In the genomic region with DNA sequence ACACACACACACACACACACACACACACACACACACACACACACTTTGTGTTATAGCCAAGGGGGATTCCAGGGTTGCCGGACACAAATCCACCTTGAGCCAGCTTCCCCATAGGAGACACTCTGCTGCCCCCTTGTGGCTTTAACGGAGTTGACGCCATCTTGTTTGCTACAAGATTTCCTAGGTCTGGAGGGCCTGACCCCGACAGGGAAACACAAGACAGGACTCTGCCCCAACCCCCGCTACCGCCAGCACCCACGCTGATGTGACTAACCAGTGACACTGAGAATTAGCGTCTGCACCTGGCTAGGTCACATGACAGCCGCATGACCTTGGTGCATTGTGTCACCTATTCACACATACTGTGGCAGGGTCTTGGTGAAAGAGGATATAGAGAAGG, we compare ENCODE assay signal across 8 mouse cellular contexts. TPM values are rescaled to one million over a fixed set of nuclear protein-coding genes. Genes with fewer than 3 reads are reported as not detected.
DNase-seq lines count a peak whose midpoint lies in the region; TF ChIP-seq lines count a peak whose summit lies in the region.

No protein-coding gene starts in this region.

- no peak overlapping the region for H3K27ac ChIP-seq in ES-Bruce4 (ENCODE audit: insufficient read depth, low read length)

- H3K36me3 ChIP-seq in ES-Bruce4 (ENCODE audit: control insufficient read depth, insufficient read depth, low read length, poor library complexity, severe bottlenecking): no peaks in the 10 kb centered on the region

- TF ChIP-seq EP300 in ES-Bruce4 (IDR thresholded peaks at IDR 0.05; ENCODE audit: insufficient read depth, low read depth, low read length): no peak

- TF ChIP-seq POLR2A in ES-Bruce4 (IDR thresholded peaks at IDR 0.05; ENCODE audit: insufficient read depth, low read length): no peak
- TF ChIP-seq POLR2A in brain, embryonic 14.5 days (IDR thresholded peaks at IDR 0.05; ENCODE audit: borderline replicate concordance, extremely low read depth, insufficient read depth, insufficient read length, poor library complexity, severe bottlenecking): no peak

- no peak overlapping the region for H3K4me3 ChIP-seq in ES-Bruce4 (ENCODE audit: low read depth, low read length)

- H3K9me3 ChIP-seq in ES-Bruce4 (replicated peaks; ENCODE audit: control insufficient read depth, insufficient read depth, low read length, poor library complexity, severe bottlenecking): no peaks in the 10 kb centered on the region

- peak; percentile 76 for TF ChIP-seq CTCF in ES-Bruce4 (IDR thresholded peaks at IDR 0.05; ENCODE audit: low read depth, low read length)
- peak; percentile 85 for TF ChIP-seq CTCF in brain, embryonic 14.5 days (IDR thresholded peaks at IDR 0.05; ENCODE audit: borderline replicate concordance, extremely low read depth, insufficient read depth, insufficient read length)

- H3K9ac ChIP-seq in ES-Bruce4 (ENCODE audit: low read depth, poor library complexity, severe bottlenecking): 0 out of 2 replicates have a peak overlapping the region, but pooled peaks have one; percentile 32

- H3K4me1 ChIP-seq in ES-Bruce4 (ENCODE audit: control insufficient read depth, insufficient read depth, low read length): no peaks in the 10 kb centered on the region

- DNase-seq in heart, postnatal 4 days: peak; percentile 76
- no peak for DNase-seq in heart, adult 9 months (ENCODE audit: low spot score in 2 of 2)
- peak; percentile 90 for DNase-seq in brain, embryonic 14.5 days (ENCODE audit: low read depth)
- DNase-seq in forelimb bud, embryonic 11.5 days (ENCODE audit: low read depth, low spot score): peak; percentile 86
- DNase-seq in left cerebral cortex, postnatal 25 days (ENCODE audit: low spot score in 2 of 2): peak; percentile 56 to 57
- peak; percentile 49 for DNase-seq in ovary, postnatal 36 days (ENCODE audit: low spot score)
- DNase-seq in thymus, postnatal 4 days: peak; percentile 78

- H3K27me3 ChIP-seq in ES-Bruce4 (ENCODE audit: control insufficient read depth, insufficient read depth, low read length, poor library complexity, severe bottlenecking): no peaks in the 10 kb centered on the region

- intact Hi-C loops in left cerebral cortex, postnatal 25 days (cut with DNase I): loop anchor here (5.0 kb wide), 1 partner anchor 310 kb away; no protein-coding TSS in a partner anchor

RNA-seq across cellular contexts. Expression of a gene that starts 15.0 kb away (rescaled TPM):
- 10 to 100 TPM; 12.2 to 12.4 TPM for total RNA-seq in heart, postnatal 4 days (2021)
- not detected in 2 replicates for polyA plus RNA-seq in ES-Bruce4 (2011; ENCODE audit: insufficient read depth, insufficient read length, low read depth, missing spikeins)
- polyA plus RNA-seq in brain, embryonic 14.5 days (2012; rRNA removed): 8.6 and 8.9 TPM in 2 replicates
- total RNA-seq in left cerebral cortex, postnatal 25 days (2021): 1 to 10 TPM; 4.6 to 6.4 TPM

RNA-seq across cellular contexts. Expression of a gene that starts 18.7 kb away (rescaled TPM):
- not detected for total RNA-seq in heart, postnatal 4 days (2021)
- polyA plus RNA-seq in ES-Bruce4 (2011; ENCODE audit: insufficient read depth, insufficient read length, low read depth, missing spikeins): not detected in 2 replicates
- not detected in 2 replicates for polyA plus RNA-seq in brain, embryonic 14.5 days (2012; rRNA removed)
- total RNA-seq in left cerebral cortex, postnatal 25 days (2021): under 1 TPM in 1 of 2 experiments, not detected in 1; 0.27 TPM

RNA-seq across cellular contexts. Expression of a gene that starts 26.1 kb away (rescaled TPM):
- total RNA-seq in heart, postnatal 4 days (2021): not detected
- polyA plus RNA-seq in ES-Bruce4 (2011; ENCODE audit: insufficient read depth, insufficient read length, low read depth, missing spikeins): 0.24 TPM in 1 of 2 replicates, not detected in the other
- 9.3 and 30.0 TPM in 2 replicates for polyA plus RNA-seq in brain, embryonic 14.5 days (2012; rRNA removed)
- total RNA-seq in left cerebral cortex, postnatal 25 days (2021): under 1 TPM; 0.21 to 0.25 TPM

RNA-seq across cellular contexts. Expression of a gene that starts 45.8 kb away (rescaled TPM):
- total RNA-seq in heart, postnatal 4 days (2021): 10 to 100 TPM; 38.0 to 38.3 TPM
- 19.1 and 22.1 TPM in 2 replicates for polyA plus RNA-seq in ES-Bruce4 (2011; ENCODE audit: insufficient read depth, insufficient read length, low read depth, missing spikeins)
- 16.8 and 23.2 TPM in 2 replicates for polyA plus RNA-seq in brain, embryonic 14.5 days (2012; rRNA removed)
- total RNA-seq in left cerebral cortex, postnatal 25 days (2021): 10 to 100 TPM; 56.9 to 58.9 TPM

RNA-seq across cellular contexts. Expression of a gene that starts 53.3 kb away (rescaled TPM):
- total RNA-seq in heart, postnatal 4 days (2021): 1 to 10 TPM; 8.7 to 9.3 TPM
- 17.7 and 19.1 TPM in 2 replicates for polyA plus RNA-seq in ES-Bruce4 (2011; ENCODE audit: insufficient read depth, insufficient read length, low read depth, missing spikeins)
- polyA plus RNA-seq in brain, embryonic 14.5 days (2012; rRNA removed): 3.1 and 3.5 TPM in 2 replicates
- 1 to 10 TPM; 5.9 to 6.0 TPM for total RNA-seq in left cerebral cortex, postnatal 25 days (2021)

Comparison
In these comparisons a context has a peak if more than half of its experiments do, and no peak if none do; other contexts are left out.
1. DNase-seq: peak in heart, postnatal 4 days (single experiment), brain, embryonic 14.5 days (single experiment), forelimb bud, embryonic 11.5 days (single experiment), left cerebral cortex, postnatal 25 days (2 of 2), ovary, postnatal 36 days (single experiment) and thymus, postnatal 4 days (single experiment); none in heart, adult 9 months (0 of 2).